31 mouse cellular contexts compared by ENCODE assay signal in genomic region chr3:29046281-29046680, GRCm38 (mm10). TPM values are rescaled to one million over a fixed set of nuclear protein-coding genes. Genes with fewer than 3 reads are reported as not detected.
DNase-seq lines count a peak whose midpoint lies in the region; ATAC-seq lines count a peak whose summit lies in the region.
"Had no signal": no experiment of that assay in that cellular context is flagged by ENCODE, and none has a peak within 500 bp of the region (broad histone marks: within the 10 kb centered on the region; RNA-seq: fewer than 3 reads in every experiment).

No protein-coding gene starts in this region.

- no peak overlapping the region for H3K4me2 ChIP-seq in forebrain, embryonic 12.5 days
- H3K4me2 ChIP-seq in forebrain, embryonic 11.5 days (ENCODE audit: low read depth, low read length, severe bottlenecking) = no peak overlapping the region
- no peak overlapping the region for H3K4me2 ChIP-seq in midbrain, embryonic 11.5 days
- H3K4me2 ChIP-seq: heart, embryonic 13.5 days; limb, embryonic 15.5 days had no signal

- no peak overlapping the region for H3K9ac ChIP-seq in forebrain, embryonic 12.5 days
- no peak overlapping the region for H3K9ac ChIP-seq in forebrain, embryonic 11.5 days (ENCODE audit: low read length)
- no peak overlapping the region for H3K9ac ChIP-seq in midbrain, embryonic 11.5 days (ENCODE audit: low read length)
- H3K9ac ChIP-seq: heart, embryonic 13.5 days; hindbrain, embryonic 13.5 days; limb, embryonic 15.5 days; liver, embryonic 14.5 days had no signal

- 0 out of 2 replicates have a peak overlapping the region, but pooled peaks have one; percentile 50 for H3K27ac ChIP-seq in forebrain, embryonic 12.5 days
- H3K27ac ChIP-seq in forebrain, embryonic 11.5 days (ENCODE audit: low read depth, low read length) = no peak overlapping the region
- peak overlapping the region; percentile 46; the same call in 1 of the 2 replicates for H3K27ac ChIP-seq in midbrain, embryonic 11.5 days (ENCODE audit: low read depth, low read length)
- H3K27ac ChIP-seq: heart, adult 2 months; heart, embryonic 13.5 days; hindbrain, embryonic 13.5 days; limb, embryonic 15.5 days; liver, embryonic 14.5 days had no signal

- H3K27me3 ChIP-seq in forebrain, embryonic 12.5 days = no peaks in the 10 kb centered on the region
- H3K27me3 ChIP-seq in forebrain, embryonic 11.5 days (ENCODE audit: control insufficient read depth, insufficient read depth, low read length) = no peaks in the 10 kb centered on the region
- H3K27me3 ChIP-seq in midbrain, embryonic 11.5 days (ENCODE audit: control insufficient read depth, insufficient read depth, low read length) = no peaks in the 10 kb centered on the region
- H3K27me3 ChIP-seq: CH12.LX; heart, embryonic 13.5 days; hindbrain, embryonic 13.5 days; limb, embryonic 15.5 days had no signal

- no peak overlapping the region for H3K4me3 ChIP-seq in forebrain, embryonic 12.5 days (replicated peaks)
- H3K4me3 ChIP-seq in forebrain, embryonic 11.5 days (ENCODE audit: low read depth, low read length) = no peak overlapping the region
- H3K4me3 ChIP-seq in midbrain, embryonic 11.5 days (ENCODE audit: low read depth, low read length) = no peak overlapping the region
- H3K4me3 ChIP-seq: heart, adult 2 months; heart, embryonic 13.5 days; hindbrain, embryonic 13.5 days; limb, embryonic 15.5 days had no signal

- H3K4me1 ChIP-seq in forebrain, embryonic 12.5 days = peaks cover 15% of the 10 kb centered on the region
- H3K4me1 ChIP-seq in forebrain, embryonic 11.5 days (replicated peaks; ENCODE audit: control insufficient read depth, insufficient read depth, low read length) = no peaks in the 10 kb centered on the region
- peaks cover 6% of the 10 kb centered on the region for H3K4me1 ChIP-seq in midbrain, embryonic 11.5 days (ENCODE audit: control insufficient read depth, insufficient read depth, low read length)
- H3K4me1 ChIP-seq: heart, embryonic 13.5 days; limb, embryonic 15.5 days had no signal

- no peaks in the 10 kb centered on the region for H3K36me3 ChIP-seq in forebrain, embryonic 12.5 days (replicated peaks)
- no peaks in the 10 kb centered on the region for H3K36me3 ChIP-seq in forebrain, embryonic 11.5 days (ENCODE audit: control insufficient read depth, insufficient read depth, low read length)
- H3K36me3 ChIP-seq in midbrain, embryonic 11.5 days (ENCODE audit: control insufficient read depth, insufficient read depth, low read length) = no peaks in the 10 kb centered on the region
- H3K36me3 ChIP-seq: G1E; heart, embryonic 13.5 days; hindbrain, embryonic 13.5 days; limb, embryonic 15.5 days had no signal

- DNase-seq in forebrain, embryonic 11.5 days (ENCODE audit: low spot score) = no peak
- peak; percentile 3 for DNase-seq in lung, postnatal 10 days
- no peak for DNase-seq in lung, adult 18-20 months
- DNase-seq in midbrain, embryonic 11.5 days (ENCODE audit: low spot score, missing footprints) = peak; percentile 84
- peak; percentile 17 for DNase-seq in retina, embryonic 14.5 days (ENCODE audit: low spot score)
- no peak for DNase-seq in kidney, postnatal 25 days
- DNase-seq in layer of hippocampus, postnatal 36 days = no peak
- DNase-seq: adrenal gland, adult 8-10 months; B cell, adult 2 months; cerebellum, adult 11 months; cerebellum, adult 9-11 months; gastrocnemius, postnatal 36 days; heart, adult 2 months; heart, postnatal 14 days; kidney, adult 9 months; kidney, postnatal 14 days; right cerebral cortex, postnatal 14 days; spleen, adult 18-20 months had no signal

- WGBS in forebrain, embryonic 12.5 days = 13% methylated on average over 5 of the region's 5 CpGs
- 27% methylated on average over 5 of the region's 5 CpGs for WGBS in forebrain, embryonic 11.5 days
- WGBS in midbrain, embryonic 11.5 days = 19% methylated on average over 5 of the region's 5 CpGs

- ATAC-seq in forebrain, embryonic 12.5 days (ENCODE audit: low FRiP score) = no peak
- no peak for ATAC-seq in forebrain, embryonic 11.5 days (replicated peaks; ENCODE audit: low FRiP score)
- ATAC-seq in midbrain, embryonic 11.5 days (ENCODE audit: low FRiP score) = peak; percentile 57
- ATAC-seq: activated CD4-positive, CD25-positive, alpha-beta regulatory T cell, adult 4 months; lung, postnatal 0 days had no signal

- H3K9me3 ChIP-seq in forebrain, embryonic 12.5 days = no peaks in the 10 kb centered on the region
- H3K9me3 ChIP-seq in forebrain, embryonic 11.5 days (ENCODE audit: control insufficient read depth, low read length) = no peaks in the 10 kb centered on the region
- no peaks in the 10 kb centered on the region for H3K9me3 ChIP-seq in midbrain, embryonic 11.5 days (ENCODE audit: control insufficient read depth, low read length)
- H3K9me3 ChIP-seq: G1E; heart, embryonic 13.5 days; hindbrain, embryonic 13.5 days; limb, embryonic 15.5 days had no signal

RNA-seq across cellular contexts. Expression of gene Egfem1, which starts 35.5 kb away (rescaled TPM):
- polyA plus RNA-seq in forebrain, embryonic 12.5 days (2016; fragmentation: Nextera tagmentation; extraction: Ambion mirVana) = 5.5 and 6.1 TPM in 2 replicates
- polyA plus RNA-seq in forebrain, embryonic 11.5 days (2014; fragmentation: Nextera tagmentation; extraction: Ambion mirVana) = 6.8 and 7.8 TPM in 2 replicates
- polyA plus RNA-seq in midbrain, embryonic 11.5 days (2014; fragmentation: Nextera tagmentation; extraction: Ambion mirVana) = 14.7 TPM in 2 replicates
- 10 to 100 TPM; 36.6 to 45.4 TPM for total RNA-seq in layer of hippocampus, postnatal 36 days (2021)
- total RNA-seq: CH12.LX; gastrocnemius, adult 18-20 months; gastrocnemius, postnatal 36 days; heart, adult 2 months; heart, postnatal 14 days; monocyte, adult 5-6 weeks; neutrophil, adult 5-6 weeks had no signal
- polyA plus RNA-seq: activated CD4-positive, CD25-positive, alpha-beta regulatory T cell, adult 4 months; G1E; thymus, postnatal 0 days had no signal

Comparison
In these comparisons a context has a peak if more than half of its experiments do, and no peak if none do; other contexts are left out.
1. DNase-seq: peak in lung, postnatal 10 days (single experiment), midbrain, embryonic 11.5 days (single experiment) and retina, embryonic 14.5 days (single experiment); none in forebrain, embryonic 11.5 days (single experiment), lung, adult 18-20 months (0 of 2), kidney, postnatal 25 days (0 of 2) and layer of hippocampus, postnatal 36 days (0 of 2).